Mouse (Mus musculus) retina, embryonic 14.5 days (tissue): ENCODE measurements at regions not wholly inside any gene's neighbourhood (a gene's known extent, or its start where the extent isn't known, plus 50 kb on each side); places are given as distances from the start of the nearest gene placed in this dataset.
"Not testable (repeated sequence)": the region's sequence is repeated elsewhere in the genome, so short reads cannot be mapped to it uniquely, and the experiment has no call there.

Experiments used
- DNase-seq: peaks from one replicate; pipeline ENCODE4 v3.0.0-alpha.2; 2015; ENCODE audit warnings: low spot score

- DNase-seq = no peak
Measured at GRCm38 (mm10) chr12:48387724-48388123, 994.7 kb upstream of the Foxg1 start.

GRCm38 (mm10) chr12:48388192-48388812 is 994.2 kb upstream of the Foxg1 start:
- DNase-seq = no peak

GRCm38 (mm10) chr12:48391008-48391407 is 991.5 kb upstream of the Foxg1 start:
- peak; percentile 42 for DNase-seq

- DNase-seq = no peak
Measured at GRCm38 (mm10) chr12:48439333-48440046, 943.0 kb upstream of the Foxg1 start.

- DNase-seq = not testable (repeated sequence)
Measured at GRCm38 (mm10) chr12:48448719-48449118, 933.7 kb upstream of the Foxg1 start.

- DNase-seq = peak; percentile 25
Measured at GRCm38 (mm10) chr12:48462392-48462791, 920.1 kb upstream of the Foxg1 start.

GRCm38 (mm10) chr12:48500735-48501134 is 881.7 kb upstream of the Foxg1 start:
- no peak for DNase-seq

- no peak for DNase-seq
Measured at GRCm38 (mm10) chr12:48511594-48511993, 870.9 kb upstream of the Foxg1 start.

- no peak for DNase-seq
Measured at GRCm38 (mm10) chr12:48512259-48512658, 870.2 kb upstream of the Foxg1 start.

GRCm38 (mm10) chr12:48521996-48522395 is 860.5 kb upstream of the Foxg1 start:
- DNase-seq = no peak

GRCm38 (mm10) chr12:48559690-48560089 is 822.8 kb upstream of the Foxg1 start:
- DNase-seq = not testable (repeated sequence)

GRCm38 (mm10) chr12:48604401-48605197 is 777.9 kb upstream of the Foxg1 start:
- DNase-seq = no peak

- no peak for DNase-seq
Measured at GRCm38 (mm10) chr12:48605423-48605822, 777.0 kb upstream of the Foxg1 start.

GRCm38 (mm10) chr12:48609391-48609790 is 773.1 kb upstream of the Foxg1 start:
- DNase-seq = no peak

GRCm38 (mm10) chr12:48612066-48612465 is 770.4 kb upstream of the Foxg1 start:
- DNase-seq = no peak

- no peak for DNase-seq
Measured at GRCm38 (mm10) chr12:48616337-48616736, 766.1 kb upstream of the Foxg1 start.

GRCm38 (mm10) chr12:48633559-48633958 is 748.9 kb upstream of the Foxg1 start:
- DNase-seq = no peak

- DNase-seq = no peak
Measured at GRCm38 (mm10) chr12:48634671-48635241, 747.7 kb upstream of the Foxg1 start.

- no peak for DNase-seq
Measured at GRCm38 (mm10) chr12:48641974-48642373, 740.5 kb upstream of the Foxg1 start.

- DNase-seq = no peak
Measured at GRCm38 (mm10) chr12:48645135-48645534, 737.3 kb upstream of the Foxg1 start.

- peak; percentile 25 for DNase-seq
Measured at GRCm38 (mm10) chr12:48645910-48646309, 736.5 kb upstream of the Foxg1 start.

GRCm38 (mm10) chr12:48675176-48675575 is 707.3 kb upstream of the Foxg1 start:
- peak; percentile 58 for DNase-seq

- no peak for DNase-seq
Measured at GRCm38 (mm10) chr12:48680957-48681356, 701.5 kb upstream of the Foxg1 start.
